Mouse (Mus musculus) liver, embryonic 14.5 days (tissue): Measurements from ENCODE around the gene Rpgr.

Source experiments
- CTCF ChIP-seq: IDR thresholded peaks from 2 replicates; pipeline ENCODE4 v1.5.1; 2016; ENCODE audit warnings: antibody characterized with exemption, low read depth, control low read depth
- EP300 ChIP-seq: IDR thresholded peaks from 2 replicates; pipeline ENCODE4 v1.6.1; 2016; ENCODE audit warnings: antibody characterized with exemption, low read depth

DNA sequence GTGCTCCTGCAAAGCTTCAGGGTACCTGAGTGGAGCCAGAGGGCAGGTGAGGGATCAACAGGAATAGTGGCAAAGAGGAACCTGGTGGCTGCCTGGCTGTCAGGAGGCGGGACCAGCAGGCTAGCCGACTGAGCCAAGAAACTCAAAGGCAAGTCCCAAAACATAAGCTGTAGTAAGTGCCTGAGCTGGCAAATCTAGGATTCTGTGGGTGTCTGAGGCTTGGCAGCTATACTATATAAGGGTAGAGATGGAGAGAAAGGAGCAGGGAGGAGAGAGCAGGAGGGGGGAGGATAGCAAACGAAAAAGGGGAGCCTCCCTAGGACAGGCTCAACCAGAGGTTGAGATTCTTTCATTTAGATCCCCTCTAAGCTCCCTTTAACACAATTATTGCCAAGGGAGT is 100.9 kb downstream of the Rpgr start:
- TF ChIP-seq CTCF (no peak), EP300 (no peak)
